Mouse (Mus musculus): Measurements from ENCODE around the gene Psapl1. TPM values are rescaled to one million over a fixed set of nuclear protein-coding genes. Genes with fewer than 3 reads are reported as not detected.

Psapl1 gene
- polyA plus RNA-seq, 1 experiment, result not detected

- no peak overlapping the region for H3K4me3 ChIP-seq (ENCODE audit: low read depth, low read length)
- no peak overlapping the region for H3K27ac ChIP-seq (ENCODE audit: insufficient read depth, low read length)
- no peaks in the 10 kb centered on the region for H3K9me3 ChIP-seq (replicated peaks; ENCODE audit: control insufficient read depth, insufficient read depth, low read length, poor library complexity, severe bottlenecking)
- H3K9ac ChIP-seq (ENCODE audit: low read depth, poor library complexity, severe bottlenecking), result no peak overlapping the region
- H3K36me3 ChIP-seq (ENCODE audit: control insufficient read depth, insufficient read depth, low read length, poor library complexity, severe bottlenecking), result no peaks in the 10 kb centered on the region
- H3K27me3 ChIP-seq (ENCODE audit: control insufficient read depth, insufficient read depth, low read length, poor library complexity, severe bottlenecking), result no peaks in the 10 kb centered on the region
- TF ChIP-seq EP300 (IDR thresholded peaks at IDR 0.05; ENCODE audit: insufficient read depth, low read depth, low read length) (no peak), POLR2A (IDR thresholded peaks at IDR 0.05; ENCODE audit: insufficient read depth, low read length) (no peak), CTCF (IDR thresholded peaks at IDR 0.05; ENCODE audit: low read depth, low read length) (no peak)
- no peaks in the 10 kb centered on the region for H3K4me1 ChIP-seq (ENCODE audit: control insufficient read depth, insufficient read depth, low read length)
Measured at GRCm38 (mm10) chr5:36174569-36175115, 29.2 kb upstream of the Psapl1 start.

GRCm38 (mm10) chr5:36176409-36176808 lies 27.4 kb upstream of the Psapl1 start:
- no peak for TF ChIP-seq EP300 (IDR thresholded peaks at IDR 0.05; ENCODE audit: insufficient read depth, low read depth, low read length)
- no peak for TF ChIP-seq POLR2A (IDR thresholded peaks at IDR 0.05; ENCODE audit: insufficient read depth, low read length)
- TF ChIP-seq CTCF (IDR thresholded peaks at IDR 0.05; ENCODE audit: low read depth, low read length), result no peak
- Histone ChIP-seq H3K36me3 (ENCODE audit: control insufficient read depth, insufficient read depth, low read length, poor library complexity, severe bottlenecking) (no peaks in the 10 kb centered on the region), H3K9ac (ENCODE audit: low read depth, poor library complexity, severe bottlenecking) (no peak overlapping the region), H3K4me1 (ENCODE audit: control insufficient read depth, insufficient read depth, low read length) (no peaks in the 10 kb centered on the region), H3K4me3 (ENCODE audit: low read depth, low read length) (no peak overlapping the region), H3K27me3 (ENCODE audit: control insufficient read depth, insufficient read depth, low read length, poor library complexity, severe bottlenecking) (no peaks in the 10 kb centered on the region), H3K9me3 (replicated peaks; ENCODE audit: control insufficient read depth, insufficient read depth, low read length, poor library complexity, severe bottlenecking) (no peaks in the 10 kb centered on the region), H3K27ac (ENCODE audit: insufficient read depth, low read length) (no peak overlapping the region)

GRCm38 (mm10) chr5:36176873-36177272 lies 26.9 kb upstream of the Psapl1 start:
- no peaks in the 10 kb centered on the region for H3K9me3 ChIP-seq (replicated peaks; ENCODE audit: control insufficient read depth, insufficient read depth, low read length, poor library complexity, severe bottlenecking)
- no peaks in the 10 kb centered on the region for H3K4me1 ChIP-seq (ENCODE audit: control insufficient read depth, insufficient read depth, low read length)
- no peaks in the 10 kb centered on the region for H3K36me3 ChIP-seq (ENCODE audit: control insufficient read depth, insufficient read depth, low read length, poor library complexity, severe bottlenecking)
- H3K9ac ChIP-seq (ENCODE audit: low read depth, poor library complexity, severe bottlenecking), result no peak overlapping the region
- no peaks in the 10 kb centered on the region for H3K27me3 ChIP-seq (ENCODE audit: control insufficient read depth, insufficient read depth, low read length, poor library complexity, severe bottlenecking)
- no peak overlapping the region for H3K4me3 ChIP-seq (ENCODE audit: low read depth, low read length)
- no peak overlapping the region for H3K27ac ChIP-seq (ENCODE audit: insufficient read depth, low read length)
- TF ChIP-seq POLR2A (IDR thresholded peaks at IDR 0.05; ENCODE audit: insufficient read depth, low read length), result no peak
- no peak for TF ChIP-seq EP300 (IDR thresholded peaks at IDR 0.05; ENCODE audit: insufficient read depth, low read depth, low read length)
- TF ChIP-seq CTCF (IDR thresholded peaks at IDR 0.05; ENCODE audit: low read depth, low read length), result no peak

GRCm38 (mm10) chr5:36178215-36178614 lies 25.6 kb upstream of the Psapl1 start:
- no peak for TF ChIP-seq CTCF (IDR thresholded peaks at IDR 0.05; ENCODE audit: low read depth, low read length)
- TF ChIP-seq EP300 (IDR thresholded peaks at IDR 0.05; ENCODE audit: insufficient read depth, low read depth, low read length), result no peak
- no peak for TF ChIP-seq POLR2A (IDR thresholded peaks at IDR 0.05; ENCODE audit: insufficient read depth, low read length)
- Histone ChIP-seq H3K27me3 (ENCODE audit: control insufficient read depth, insufficient read depth, low read length, poor library complexity, severe bottlenecking) (no peaks in the 10 kb centered on the region), H3K9me3 (replicated peaks; ENCODE audit: control insufficient read depth, insufficient read depth, low read length, poor library complexity, severe bottlenecking) (no peaks in the 10 kb centered on the region), H3K9ac (ENCODE audit: low read depth, poor library complexity, severe bottlenecking) (no peak overlapping the region), H3K36me3 (ENCODE audit: control insufficient read depth, insufficient read depth, low read length, poor library complexity, severe bottlenecking) (no peaks in the 10 kb centered on the region), H3K27ac (ENCODE audit: insufficient read depth, low read length) (no peak overlapping the region), H3K4me3 (ENCODE audit: low read depth, low read length) (no peak overlapping the region), H3K4me1 (ENCODE audit: control insufficient read depth, insufficient read depth, low read length) (no peaks in the 10 kb centered on the region)

- H3K27ac ChIP-seq (ENCODE audit: insufficient read depth, low read length), result no peak overlapping the region
- no peaks in the 10 kb centered on the region for H3K9me3 ChIP-seq (replicated peaks; ENCODE audit: control insufficient read depth, insufficient read depth, low read length, poor library complexity, severe bottlenecking)
- no peaks in the 10 kb centered on the region for H3K36me3 ChIP-seq (ENCODE audit: control insufficient read depth, insufficient read depth, low read length, poor library complexity, severe bottlenecking)
- no peaks in the 10 kb centered on the region for H3K27me3 ChIP-seq (ENCODE audit: control insufficient read depth, insufficient read depth, low read length, poor library complexity, severe bottlenecking)
- H3K4me3 ChIP-seq (ENCODE audit: low read depth, low read length), result no peak overlapping the region
- TF ChIP-seq POLR2A (IDR thresholded peaks at IDR 0.05; ENCODE audit: insufficient read depth, low read length) (no peak), CTCF (IDR thresholded peaks at IDR 0.05; ENCODE audit: low read depth, low read length) (no peak), EP300 (IDR thresholded peaks at IDR 0.05; ENCODE audit: insufficient read depth, low read depth, low read length) (no peak)
- H3K4me1 ChIP-seq (ENCODE audit: control insufficient read depth, insufficient read depth, low read length), result no peaks in the 10 kb centered on the region
- H3K9ac ChIP-seq (ENCODE audit: low read depth, poor library complexity, severe bottlenecking), result no peak overlapping the region
Measured at GRCm38 (mm10) chr5:36178785-36179184, 25.0 kb upstream of the Psapl1 start.

GRCm38 (mm10) chr5:36179708-36180107 lies 24.1 kb upstream of the Psapl1 start:
- H3K4me1 ChIP-seq (ENCODE audit: control insufficient read depth, insufficient read depth, low read length), result no peaks in the 10 kb centered on the region
- H3K9me3 ChIP-seq (replicated peaks; ENCODE audit: control insufficient read depth, insufficient read depth, low read length, poor library complexity, severe bottlenecking), result no peaks in the 10 kb centered on the region
- no peak overlapping the region for H3K27ac ChIP-seq (ENCODE audit: insufficient read depth, low read length)
- TF ChIP-seq POLR2A (IDR thresholded peaks at IDR 0.05; ENCODE audit: insufficient read depth, low read length) (no peak), CTCF (IDR thresholded peaks at IDR 0.05; ENCODE audit: low read depth, low read length) (no peak), EP300 (IDR thresholded peaks at IDR 0.05; ENCODE audit: insufficient read depth, low read depth, low read length) (no peak)
- H3K27me3 ChIP-seq (ENCODE audit: control insufficient read depth, insufficient read depth, low read length, poor library complexity, severe bottlenecking), result no peaks in the 10 kb centered on the region
- H3K36me3 ChIP-seq (ENCODE audit: control insufficient read depth, insufficient read depth, low read length, poor library complexity, severe bottlenecking), result no peaks in the 10 kb centered on the region
- H3K9ac ChIP-seq (ENCODE audit: low read depth, poor library complexity, severe bottlenecking), result no peak overlapping the region
- H3K4me3 ChIP-seq (ENCODE audit: low read depth, low read length), result no peak overlapping the region
